Mouse (Mus musculus): Measurements from ENCODE around the gene Atrnl1.

Gene Atrnl1

GRCm38 (mm10) chr19:58166147-58166546, 555.3 kb downstream of the Atrnl1 start:
- DNase-seq (ENCODE audit: extremely low read depth, low read depth, low spot score), result no peak

GRCm38 (mm10) chr19:58178410-58178809, 567.6 kb downstream of the Atrnl1 start:
- no peak for DNase-seq (ENCODE audit: extremely low read depth, low read depth, low spot score)

- DNase-seq (ENCODE audit: extremely low read depth, low read depth, low spot score), result no peak
Measured at GRCm38 (mm10) chr19:58180773-58181172, 569.9 kb downstream of the Atrnl1 start.

All from fat pad, adult 2 months (tissue).